Mouse (Mus musculus) induced T-regulatory cell, adult 2 months (primary cell): Measurements from ENCODE around the gene Brap.
A peak's percentile ranks its signal among the peaks of the same experiment; 100 is the strongest.
"Not testable (repeated sequence)": the region's sequence is repeated elsewhere in the genome, so short reads cannot be mapped to it uniquely, and the experiment has no call there.

Experiments
- DNase-seq: peaks from one replicate; pipeline ENCODE4 v3.0.0-alpha.2; 2012; ENCODE audit warnings: low read depth

The Brap gene

GRCm38 (mm10) chr5:121660059-121660896 is at the start of gene Brap, which contains the start of gene Acad10:
Gene Brap (plus strand): TSS chr5:121660563.
Gene Acad10 (minus strand): TSS chr5:121660514.
- DNase-seq: peak; percentile 93

- DNase-seq: no peak
Measured at GRCm38 (mm10) chr5:121612036-121612435, 48.3 kb upstream of the Brap start.

- DNase-seq: not testable (repeated sequence)
Measured at GRCm38 (mm10) chr5:121614921-121615320, 45.4 kb upstream of the Brap start.

- DNase-seq: peak; percentile 87
Measured at GRCm38 (mm10) chr5:121618592-121619513, 41.5 kb upstream of the Brap start, which contains the start of gene Acad12. Gene Acad12 (minus strand): TSS chr5:121618938.

- no peak for DNase-seq
Measured at GRCm38 (mm10) chr5:121621102-121621501, 39.3 kb upstream of the Brap start.

- DNase-seq: no peak
Measured at GRCm38 (mm10) chr5:121623241-121623640, 37.1 kb upstream of the Brap start.

- DNase-seq: peak; percentile 81
Measured at GRCm38 (mm10) chr5:121627871-121628270, 32.5 kb upstream of the Brap start.

- DNase-seq: not testable (repeated sequence)
Measured at GRCm38 (mm10) chr5:121631106-121631647, 29.2 kb upstream of the Brap start.

- no peak for DNase-seq
Measured at GRCm38 (mm10) chr5:121632804-121633203, 27.6 kb upstream of the Brap start.

- DNase-seq: no peak
Measured at GRCm38 (mm10) chr5:121634668-121635067, 25.7 kb upstream of the Brap start.

- DNase-seq: no peak
Measured at GRCm38 (mm10) chr5:121637296-121637695, 23.1 kb upstream of the Brap start.

GRCm38 (mm10) chr5:121639601-121640000 is 20.8 kb upstream of the Brap start:
- no peak for DNase-seq

GRCm38 (mm10) chr5:121649134-121649533 is 11.2 kb upstream of the Brap start:
- no peak for DNase-seq

GRCm38 (mm10) chr5:121654526-121654925 is 5.8 kb upstream of the Brap start:
- no peak for DNase-seq

- DNase-seq: not testable (repeated sequence)
Measured at GRCm38 (mm10) chr5:121656866-121657265, 3.5 kb upstream of the Brap start.

GRCm38 (mm10) chr5:121657656-121658055 is 2.7 kb upstream of the Brap start:
- not testable (repeated sequence) for DNase-seq

GRCm38 (mm10) chr5:121660897-121661254 is 513 bp downstream of the Brap start:
- DNase-seq: peak; percentile 69

- no peak for DNase-seq
Measured at GRCm38 (mm10) chr5:121661494-121661893, 1.1 kb downstream of the Brap start.

- no peak for DNase-seq
Measured at GRCm38 (mm10) chr5:121663456-121663855, 3.1 kb downstream of the Brap start.

- no peak for DNase-seq
Measured at GRCm38 (mm10) chr5:121664078-121664477, 3.7 kb downstream of the Brap start.

GRCm38 (mm10) chr5:121664971-121665370 is 4.6 kb downstream of the Brap start:
- DNase-seq: no peak

GRCm38 (mm10) chr5:121667067-121667466 is 6.7 kb downstream of the Brap start:
- DNase-seq: no peak
